Mouse (Mus musculus) olfactory bulb, adult 2 months (tissue): ENCODE measurements around the gene Tepsin.

Source experiments
- CTCF ChIP-seq: fragments of 200-500 bp; IDR thresholded peaks from 2 replicates; pipeline ENCODE4 v1.5.1; 2012; ENCODE audit warnings: low read depth, mild to moderate bottlenecking, low read length, moderate library complexity; ENCODE audit not compliant: insufficient read depth
- POLR2A ChIP-seq: fragments of 200-500 bp; IDR thresholded peaks from 2 replicates; pipeline ENCODE4 v1.6.1; 2012; ENCODE audit warnings: mild to moderate bottlenecking, low read depth, low read length, moderate library complexity; ENCODE audit not compliant: insufficient read depth

DNA sequence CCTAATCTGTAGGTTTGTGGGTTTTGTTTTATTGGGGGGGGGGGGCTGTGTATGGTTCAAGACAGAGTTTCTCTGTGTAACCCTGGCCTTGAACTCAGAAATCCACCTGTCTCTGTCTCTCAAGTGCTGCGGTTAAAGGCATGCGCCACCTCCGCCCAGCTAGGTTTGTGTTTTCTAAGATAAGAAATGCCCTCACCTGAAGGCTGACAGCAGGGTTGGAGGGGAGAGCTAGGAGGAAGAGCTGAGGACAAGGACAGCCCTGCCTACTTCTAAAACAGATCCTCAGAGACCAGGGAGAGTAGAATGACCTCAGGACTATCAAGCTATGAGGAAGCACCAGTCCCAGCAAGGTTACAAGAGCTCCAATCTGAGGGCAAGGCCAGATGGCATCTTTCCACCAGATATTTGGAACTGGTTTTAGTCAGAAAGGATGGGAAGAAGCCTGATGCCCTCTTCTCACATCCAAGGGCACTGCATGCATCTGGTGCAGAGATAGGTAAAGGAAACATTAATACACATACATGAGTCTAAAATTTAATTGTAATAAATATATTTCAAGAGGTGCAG is 5.0 kb upstream of the Tepsin start:
- TF ChIP-seq CTCF: no peak
- TF ChIP-seq POLR2A: no peak
